Mouse (Mus musculus) stomach, embryonic 16.5 days (tissue): ENCODE results near the gene Snd1. TPM values are rescaled to one million over a fixed set of nuclear protein-coding genes. Genes with fewer than 3 reads are reported as not detected.
"Not testable (repeated sequence)": the region's sequence is repeated elsewhere in the genome, so short reads cannot be mapped to it uniquely, and the experiment has no call there.

Experiments used
- ATAC-seq: fragments of 200-750 bp; cut with Nextera tagmentation; 2 replicates; pipeline ENCODE4 v1.8.0; 2017; ENCODE audit warnings: moderate number of reproducible peaks, moderate TSS enrichment; ENCODE audit not compliant: insufficient read depth, low FRiP score
- H3K27ac ChIP-seq: fragments of 300-500 bp; sonication (generic); 2 replicates; pipeline ENCODE4 v1.5.1; 2014; ENCODE audit warnings: low read length
- H3K27me3 ChIP-seq: fragments of 300-500 bp; sonication (generic); 2 replicates; pipeline ENCODE4 v1.6.1; 2014; ENCODE audit warnings: low read length, control low read depth, mixed read lengths; ENCODE audit not compliant: control insufficient read depth, insufficient read depth
- H3K36me3 ChIP-seq: fragments of 300-500 bp; sonication (generic); 2 replicates; pipeline ENCODE4 v1.6.1; 2014; ENCODE audit warnings: low read length; ENCODE audit not compliant: control insufficient read depth, insufficient read depth
- H3K4me1 ChIP-seq: fragments of 300-500 bp; sonication (generic); 2 replicates; pipeline ENCODE4 v1.6.1; 2014; ENCODE audit warnings: low read length, control low read depth, mixed read lengths; ENCODE audit not compliant: control insufficient read depth, insufficient read depth
- H3K4me2 ChIP-seq: fragments of 300-500 bp; sonication (generic); 2 replicates; pipeline ENCODE4 v1.6.1; 2014; ENCODE audit warnings: low read depth, low read length, mixed read lengths
- H3K4me3 ChIP-seq: fragments of 300-500 bp; sonication (generic); replicated peaks from 2 replicates; pipeline ENCODE4 v1.5.1; 2014; ENCODE audit warnings: mild to moderate bottlenecking, low read length
- H3K9ac ChIP-seq: fragments of 300-500 bp; sonication (generic); 2 replicates; pipeline ENCODE4 v1.6.1; 2014; ENCODE audit warnings: low read length
- H3K9me3 ChIP-seq: fragments of 300-500 bp; sonication (generic); replicated peaks from 2 replicates; pipeline ENCODE4 v1.6.1; 2016; ENCODE audit warnings: low read length, control low read depth; ENCODE audit not compliant: control insufficient read depth
- WGBS: fragments of 180-500 bp; shearing (Covaris S2); extraction: QIAGEN DNeasy Blood & Tissue Kit; methylation state at CpG from one replicate; pipeline ENCODE4 v1.1.7; 2014; 5-methylcytosine and 5-hydroxymethylcytosine counted together
- polyA plus RNA-seq: library from polyadenylated mRNA; unstranded; fragments of >200 nt; fragmentation: Nextera tagmentation; extraction: Ambion mirVana; gene quantifications from 2 replicates; pipeline ENCODE4 v1.2.1, GENCODE M21; 2015

Gene Snd1
- polyA plus RNA-seq, 1 experiment from 2014 or later = 136 TPM

DNA sequence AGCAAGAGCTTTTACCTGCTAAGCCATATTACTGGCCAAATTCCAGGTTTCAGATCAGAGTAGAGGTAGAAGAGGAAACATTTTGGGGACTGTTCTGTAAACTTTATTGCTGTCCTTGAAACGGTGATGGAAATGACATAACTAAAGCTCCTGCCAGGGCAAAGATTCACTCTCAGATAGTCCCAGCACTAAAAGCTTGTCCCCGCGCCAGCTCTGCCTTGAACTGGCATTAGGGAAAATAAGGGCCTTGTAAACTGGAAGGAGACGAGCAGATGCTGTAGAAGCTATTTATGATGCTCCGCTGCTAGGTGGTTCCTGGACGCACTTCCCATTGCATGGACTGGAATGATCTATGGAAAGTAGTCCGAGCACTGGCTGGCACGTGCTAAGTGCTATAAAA, 44.5 kb downstream of the Snd1 start:
- peaks cover 11% of the 10 kb centered on the region; the same call in 1 of the 2 replicates for H3K36me3 ChIP-seq
- no peak overlapping the region for H3K9ac ChIP-seq
- no peak overlapping the region for H3K4me3 ChIP-seq
- ATAC-seq = no peak
- no peaks in the 10 kb centered on the region for H3K9me3 ChIP-seq
- H3K4me2 ChIP-seq = no peak overlapping the region
- no peaks in the 10 kb centered on the region for H3K27me3 ChIP-seq
- no peaks in the 10 kb centered on the region for H3K4me1 ChIP-seq
- no peak overlapping the region for H3K27ac ChIP-seq
- 88% methylated on average over 8 of the region's 8 CpGs for WGBS

DNA sequence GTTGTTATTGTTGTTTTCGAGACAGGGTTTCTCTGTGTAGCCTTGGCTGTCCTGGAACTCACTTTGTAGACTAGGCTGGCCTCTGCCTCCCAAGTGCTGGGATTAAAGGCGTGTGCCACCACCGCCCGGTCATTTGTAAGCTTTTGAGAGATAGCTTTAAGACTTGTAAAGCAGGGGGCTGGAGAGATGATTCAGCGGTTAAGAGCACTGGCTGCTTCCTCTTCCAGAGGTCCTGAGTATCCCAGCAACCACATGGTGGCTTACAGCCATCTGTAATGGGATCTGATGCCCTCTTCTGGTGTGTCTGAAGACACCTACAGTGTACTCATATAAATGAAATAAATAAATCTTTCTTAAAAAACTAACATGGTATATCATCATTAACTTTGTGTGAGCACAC, 45.8 kb downstream of the Snd1 start:
- not testable (repeated sequence) for H3K27me3 ChIP-seq, ATAC-seq, H3K4me3 ChIP-seq, H3K9me3 ChIP-seq, H3K9ac ChIP-seq, H3K4me1 ChIP-seq, H3K36me3 ChIP-seq, H3K27ac ChIP-seq, H3K4me2 ChIP-seq
- WGBS = 83% methylated on average over 5 of the region's 5 CpGs

GRCm38 (mm10) chr6:28521416-28521815, 46.5 kb downstream of the Snd1 start:
- Histone ChIP-seq H3K27ac (no peak overlapping the region), H3K27me3 (no peaks in the 10 kb centered on the region), H3K9me3 (no peaks in the 10 kb centered on the region), H3K4me1 (no peaks in the 10 kb centered on the region), H3K4me2 (no peak overlapping the region), H3K9ac (no peak overlapping the region), H3K4me3 (no peak overlapping the region), H3K36me3 (peaks cover 5% of the 10 kb centered on the region; the same call in 1 of the 2 replicates)
- ATAC-seq = no peak
- 77% methylated on average over 1 of the region's 1 CpGs for WGBS

DNA sequence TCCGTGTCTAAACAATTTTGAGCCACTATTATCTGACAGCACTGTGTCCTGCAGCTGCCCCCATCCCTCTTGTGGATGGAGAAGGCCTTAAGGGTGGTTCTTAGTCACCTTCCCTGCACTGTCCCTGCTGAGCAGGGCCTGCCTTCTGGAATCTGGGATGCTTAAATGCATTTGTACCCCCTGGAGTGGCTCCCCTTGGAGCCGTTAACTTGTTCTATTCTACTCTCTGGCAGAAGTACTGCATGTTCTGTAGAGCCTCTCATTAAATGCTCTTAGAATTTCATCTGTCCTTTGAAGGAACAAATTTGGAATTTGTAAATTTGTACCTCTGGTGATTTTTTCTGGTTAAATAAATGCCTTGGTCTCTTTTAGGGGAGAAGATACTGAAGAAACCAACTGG, 50.6 kb downstream of the Snd1 start:
- Histone ChIP-seq H3K4me1 (no peaks in the 10 kb centered on the region), H3K27me3 (no peaks in the 10 kb centered on the region), H3K36me3 (peaks cover 12% of the 10 kb centered on the region), H3K9me3 (no peaks in the 10 kb centered on the region), H3K4me2 (no peak overlapping the region), H3K9ac (no peak overlapping the region), H3K27ac (no peak overlapping the region), H3K4me3 (no peak overlapping the region)
- no peak for ATAC-seq
- 82% methylated on average over 2 of the region's 2 CpGs for WGBS

DNA sequence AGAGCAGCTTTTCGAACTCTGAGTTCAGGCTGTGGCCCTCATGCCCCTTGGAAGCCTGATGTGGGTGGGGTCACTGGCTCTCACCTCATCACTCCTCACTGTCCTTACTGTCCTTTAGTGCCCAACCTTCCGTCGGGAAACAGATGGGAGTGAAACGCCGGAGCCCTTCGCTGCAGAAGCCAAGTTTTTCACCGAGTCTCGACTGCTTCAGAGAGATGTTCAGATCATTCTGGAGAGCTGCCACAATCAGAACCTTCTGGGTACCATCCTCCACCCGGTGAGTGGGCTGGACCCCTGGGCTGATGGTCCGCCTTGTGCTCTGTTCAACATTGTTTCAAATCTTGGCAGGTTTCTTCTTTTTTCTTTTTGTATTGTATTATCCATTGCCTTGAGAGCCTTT, 52.5 kb downstream of the Snd1 start:
- Histone ChIP-seq H3K4me3 (no peak overlapping the region), H3K9ac (no peak overlapping the region), H3K27ac (no peak overlapping the region), H3K9me3 (no peaks in the 10 kb centered on the region), H3K4me2 (no peak overlapping the region), H3K4me1 (no peaks in the 10 kb centered on the region), H3K36me3 (peaks cover 17% of the 10 kb centered on the region), H3K27me3 (no peaks in the 10 kb centered on the region)
- WGBS = 93% methylated on average over 10 of the region's 10 CpGs
- ATAC-seq = no peak

GRCm38 (mm10) chr6:28528208-28528607, 53.3 kb downstream of the Snd1 start:
- Histone ChIP-seq H3K27ac (no peak overlapping the region), H3K4me3 (no peak overlapping the region), H3K36me3 (peaks cover 17% of the 10 kb centered on the region), H3K9me3 (no peaks in the 10 kb centered on the region), H3K27me3 (no peaks in the 10 kb centered on the region), H3K9ac (no peak overlapping the region), H3K4me1 (no peaks in the 10 kb centered on the region), H3K4me2 (no peak overlapping the region)
- 86% methylated on average over 6 of the region's 6 CpGs for WGBS
- ATAC-seq = no peak

- H3K4me1 ChIP-seq = no peaks in the 10 kb centered on the region
- H3K27me3 ChIP-seq = no peaks in the 10 kb centered on the region
- ATAC-seq = no peak
- 87% methylated on average over 5 of the region's 5 CpGs for WGBS
- no peak overlapping the region for H3K4me2 ChIP-seq
- H3K4me3 ChIP-seq = no peak overlapping the region
- peaks cover 3% of the 10 kb centered on the region; the same call in 1 of the 2 replicates for H3K36me3 ChIP-seq
- no peak overlapping the region for H3K27ac ChIP-seq
- no peaks in the 10 kb centered on the region for H3K9me3 ChIP-seq
- H3K9ac ChIP-seq = no peak overlapping the region
Measured at GRCm38 (mm10) chr6:28536464-28536863, 61.5 kb downstream of the Snd1 start.

GRCm38 (mm10) chr6:28537851-28538527, 63.0 kb downstream of the Snd1 start:
- H3K9me3 ChIP-seq = no peaks in the 10 kb centered on the region
- 80% methylated on average over 10 of the region's 10 CpGs for WGBS
- H3K27ac ChIP-seq = no peak overlapping the region
- peaks cover 3% of the 10 kb centered on the region; the same call in 1 of the 2 replicates for H3K36me3 ChIP-seq
- no peaks in the 10 kb centered on the region for H3K4me1 ChIP-seq
- no peak for ATAC-seq
- no peak overlapping the region for H3K4me2 ChIP-seq
- H3K9ac ChIP-seq = no peak overlapping the region
- no peak overlapping the region for H3K4me3 ChIP-seq
- no peaks in the 10 kb centered on the region for H3K27me3 ChIP-seq

DNA sequence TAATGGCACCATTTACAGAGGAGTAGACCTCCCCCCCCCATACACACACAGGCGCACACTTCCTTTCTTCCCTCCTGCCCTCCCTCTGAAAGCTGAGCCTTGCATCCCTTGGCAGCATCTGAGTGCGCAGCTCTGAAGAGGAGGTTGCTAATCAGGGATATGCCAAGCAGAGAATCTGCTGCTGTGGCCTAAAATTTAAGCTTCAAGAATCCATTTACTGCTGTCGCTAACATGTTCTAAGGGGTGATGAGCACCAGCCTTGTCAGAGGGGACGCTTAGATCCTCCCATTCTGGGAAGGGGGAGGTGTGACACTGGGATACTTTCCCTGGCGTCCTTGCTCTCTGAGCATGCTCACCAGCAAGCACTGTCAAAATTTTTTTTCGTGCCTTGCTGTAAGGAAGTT, 67.4 kb downstream of the Snd1 start:
- Histone ChIP-seq H3K4me2 (no peak overlapping the region), H3K36me3 (peaks cover 13% of the 10 kb centered on the region; the same call in 1 of the 2 replicates), H3K9me3 (no peaks in the 10 kb centered on the region), H3K27me3 (no peaks in the 10 kb centered on the region), H3K4me1 (no peaks in the 10 kb centered on the region), H3K9ac (no peak overlapping the region), H3K27ac (no peak overlapping the region), H3K4me3 (no peak overlapping the region)
- ATAC-seq = no peak
- 76% methylated on average over 6 of the region's 6 CpGs for WGBS
